Mouse (Mus musculus): ENCODE measurements around the gene Tsc22d1.

The Tsc22d1 gene

GRCm38 (mm10) chr14:76518217-76518616, 103.5 kb downstream of the Tsc22d1 start:
- DNase-seq (ENCODE audit: low read depth, low spot score), result no peak

GRCm38 (mm10) chr14:76520606-76521005, 105.8 kb downstream of the Tsc22d1 start:
- DNase-seq (ENCODE audit: low read depth, low spot score), result no peak

GRCm38 (mm10) chr14:76521308-76521707, 106.5 kb downstream of the Tsc22d1 start:
- DNase-seq (ENCODE audit: low read depth, low spot score), result no peak

- DNase-seq (ENCODE audit: low read depth, low spot score), result no peak
These were observed 108.6 kb downstream of the Tsc22d1 start for GRCm38 (mm10) chr14:76523344-76523743.

- DNase-seq (ENCODE audit: low read depth, low spot score), result no peak
These were observed 111.7 kb downstream of the Tsc22d1 start for GRCm38 (mm10) chr14:76526467-76526866.

GRCm38 (mm10) chr14:76527030-76527719, 112.4 kb downstream of the Tsc22d1 start:
- no peak for DNase-seq (ENCODE audit: low read depth, low spot score)

- no peak for DNase-seq (ENCODE audit: low read depth, low spot score)
These were observed 113.1 kb downstream of the Tsc22d1 start for GRCm38 (mm10) chr14:76527758-76528313.

- DNase-seq (ENCODE audit: low read depth, low spot score), result no peak
These were observed 113.9 kb downstream of the Tsc22d1 start for GRCm38 (mm10) chr14:76528641-76529040.

GRCm38 (mm10) chr14:76531027-76531660, 116.4 kb downstream of the Tsc22d1 start:
- no peak for DNase-seq (ENCODE audit: low read depth, low spot score)

GRCm38 (mm10) chr14:76532257-76533169, 117.8 kb downstream of the Tsc22d1 start:
- DNase-seq (ENCODE audit: low read depth, low spot score), result peak; percentile 55

- no peak for DNase-seq (ENCODE audit: low read depth, low spot score)
These were observed 118.5 kb downstream of the Tsc22d1 start for GRCm38 (mm10) chr14:76533170-76533815.

GRCm38 (mm10) chr14:76535096-76535495, 120.3 kb downstream of the Tsc22d1 start:
- DNase-seq (ENCODE audit: low read depth, low spot score), result no peak

- no peak for DNase-seq (ENCODE audit: low read depth, low spot score)
These were observed 122.2 kb downstream of the Tsc22d1 start for GRCm38 (mm10) chr14:76536921-76537320.

- DNase-seq (ENCODE audit: low read depth, low spot score), result no peak
These were observed 125.4 kb downstream of the Tsc22d1 start for GRCm38 (mm10) chr14:76540005-76540670.

GRCm38 (mm10) chr14:76541341-76541740, 126.6 kb downstream of the Tsc22d1 start:
- no peak for DNase-seq (ENCODE audit: low read depth, low spot score)

- DNase-seq (ENCODE audit: low read depth, low spot score), result no peak
These were observed 129.4 kb downstream of the Tsc22d1 start for GRCm38 (mm10) chr14:76544136-76544535.

GRCm38 (mm10) chr14:76555263-76556030, 140.7 kb downstream of the Tsc22d1 start:
- DNase-seq (ENCODE audit: low read depth, low spot score), result no peak

- DNase-seq (ENCODE audit: low read depth, low spot score), result peak; percentile 59
These were observed 141.5 kb downstream of the Tsc22d1 start for GRCm38 (mm10) chr14:76556031-76556851.

- no peak for DNase-seq (ENCODE audit: low read depth, low spot score)
These were observed 142.1 kb downstream of the Tsc22d1 start, which contains the start of gene Serp2 for GRCm38 (mm10) chr14:76556852-76557208. Gene Serp2 (minus strand): TSS chr14:76556889.

All from CD4-positive, CD25-positive, alpha-beta regulatory T cell, adult 2 months (primary cell).